ENCODE assay signal across 10 mouse cellular contexts in genomic region chr9:20842670-20843069, GRCm38 (mm10). TPM values are rescaled to one million over a fixed set of nuclear protein-coding genes. Genes with fewer than 3 reads are reported as not detected.
DNase-seq lines count a peak whose midpoint lies in the region; ATAC-seq and TF ChIP-seq lines count a peak whose summit lies in the region.
"Had no signal": no experiment of that assay in that cellular context is flagged by ENCODE, and none has a peak within 500 bp of the region (broad histone marks: within the 10 kb centered on the region; RNA-seq: fewer than 3 reads in every experiment).

No protein-coding gene starts in this region.

- DNase-seq in CD4-positive, CD25-positive, alpha-beta regulatory T cell, adult 2 months (ENCODE audit: low read depth, low spot score): peak; percentile 25
- peak; percentile 60 for DNase-seq in kidney, postnatal 0 days (ENCODE audit: low spot score)
- DNase-seq in kidney, adult 11 months: no peak
- peak; percentile 25 for DNase-seq in A20 (ENCODE audit: low read depth, low spot score)
- DNase-seq in embryo, embryonic 11.5 days (ENCODE audit: low read depth, low spot score): peak; percentile 7
- no peak for DNase-seq in spleen, postnatal 10 days (ENCODE audit: low spot score in 2 of 2)

- H3K4me2 ChIP-seq in kidney, postnatal 0 days (ENCODE audit: low read length): no peak overlapping the region
- H3K4me2 ChIP-seq: neural tube, embryonic 13.5 days had no signal

- no peak overlapping the region for H3K27ac ChIP-seq in kidney, postnatal 0 days
- H3K27ac ChIP-seq: neural tube, embryonic 13.5 days had no signal

- H3K4me1 ChIP-seq in kidney, postnatal 0 days (replicated peaks; ENCODE audit: insufficient read depth, low read length): no peaks in the 10 kb centered on the region
- H3K4me1 ChIP-seq: neural tube, embryonic 13.5 days had no signal

- no peak overlapping the region for H3K9ac ChIP-seq in kidney, postnatal 0 days (ENCODE audit: low read depth, low read length)
- H3K9ac ChIP-seq: neural tube, embryonic 13.5 days had no signal

- 23% methylated on average over 2 of the region's 2 CpGs for WGBS in kidney, postnatal 0 days

- no peaks in the 10 kb centered on the region for H3K9me3 ChIP-seq in kidney, postnatal 0 days (replicated peaks; ENCODE audit: low read length)
- H3K9me3 ChIP-seq: neural tube, embryonic 13.5 days had no signal

- no peaks in the 10 kb centered on the region for H3K36me3 ChIP-seq in kidney, postnatal 0 days (ENCODE audit: insufficient read depth, low read length)
- H3K36me3 ChIP-seq: neural tube, embryonic 13.5 days had no signal

- no peaks in the 10 kb centered on the region for H3K27me3 ChIP-seq in kidney, postnatal 0 days (ENCODE audit: insufficient read depth, low read length)
- H3K27me3 ChIP-seq: neural tube, embryonic 13.5 days had no signal

- no peak for ATAC-seq in CD4-positive, CD25-positive, alpha-beta regulatory T cell, adult 4 months
- peak; percentile 59; the same call in 1 of the 2 replicates for ATAC-seq in kidney, postnatal 0 days (replicated peaks; ENCODE audit: low FRiP score, low read depth)
- ATAC-seq in megakaryocyte, adult 5-6 weeks (ENCODE audit: poor library complexity, severe bottlenecking): no peak

- TF ChIP-seq CTCF in kidney, postnatal 0 days (IDR thresholded peaks at IDR 0.05; ENCODE audit: low read depth): peak; percentile 68

- H3K4me3 ChIP-seq in kidney, postnatal 0 days (replicated peaks; ENCODE audit: low read depth, low read length): no peak overlapping the region
- H3K4me3 ChIP-seq: neural tube, embryonic 13.5 days had no signal

RNA-seq across cellular contexts. Expression of gene Rdh8, which starts 24.4 kb away (rescaled TPM):
- not detected for polyA plus RNA-seq in CD4-positive, CD25-positive, alpha-beta regulatory T cell, adult 4 months (2017; shearing (Covaris generic))
- not detected in 2 replicates for polyA plus RNA-seq in kidney, postnatal 0 days (2015; fragmentation: Nextera tagmentation; extraction: Ambion mirVana)
- total RNA-seq in megakaryocyte, adult 5-6 weeks (2015): not detected in 2 replicates
- total RNA-seq in megakaryocyte, adult 5-6 weeks (2017): not detected in 2 replicates
- polyA plus RNA-seq: embryonic facial prominence, embryonic 14.5 days; neural tube, embryonic 13.5 days had no signal

RNA-seq across cellular contexts. Expression of gene A230050P20Rik, which starts 25.8 kb away (rescaled TPM):
- 10 to 100 TPM; 13.8 to 24.3 TPM for polyA plus RNA-seq in CD4-positive, CD25-positive, alpha-beta regulatory T cell, adult 4 months (2017; shearing (Covaris generic))
- 7.6 and 11.5 TPM in 2 replicates for polyA plus RNA-seq in kidney, postnatal 0 days (2015; fragmentation: Nextera tagmentation; extraction: Ambion mirVana)
- 1.5 and 2.3 TPM in 2 replicates for total RNA-seq in megakaryocyte, adult 5-6 weeks (2015)
- total RNA-seq in megakaryocyte, adult 5-6 weeks (2017): 1.4 and 2.6 TPM in 2 replicates

RNA-seq across cellular contexts. Expression of gene Col5a3, which starts 27.8 kb away (rescaled TPM):
- polyA plus RNA-seq in CD4-positive, CD25-positive, alpha-beta regulatory T cell, adult 4 months (2017; shearing (Covaris generic)): not detected
- 0.82 and 1.2 TPM in 2 replicates for polyA plus RNA-seq in kidney, postnatal 0 days (2015; fragmentation: Nextera tagmentation; extraction: Ambion mirVana)
- 0.04 TPM in 1 of 2 replicates, not detected in the other for total RNA-seq in megakaryocyte, adult 5-6 weeks (2015)
- 0.11 TPM in 1 of 2 replicates, not detected in the other for total RNA-seq in megakaryocyte, adult 5-6 weeks (2017)

RNA-seq across cellular contexts. Expression of gene Angptl6, which starts 36.9 kb away (rescaled TPM):
- 1 to 10 TPM in 1 of 2 experiments, under 1 TPM in 1; 0.43 to 1.1 TPM for polyA plus RNA-seq in CD4-positive, CD25-positive, alpha-beta regulatory T cell, adult 4 months (2017; shearing (Covaris generic))
- polyA plus RNA-seq in kidney, postnatal 0 days (2015; fragmentation: Nextera tagmentation; extraction: Ambion mirVana): 2.5 and 2.6 TPM in 2 replicates
- 0.62 and 1.3 TPM in 2 replicates for total RNA-seq in megakaryocyte, adult 5-6 weeks (2015)
- total RNA-seq in megakaryocyte, adult 5-6 weeks (2017): 0.11 and 0.57 TPM in 2 replicates

RNA-seq across cellular contexts. Expression of gene Ppan, which starts 45.3 kb away (rescaled TPM):
- 10 to 100 TPM; 24.1 to 36.4 TPM for polyA plus RNA-seq in CD4-positive, CD25-positive, alpha-beta regulatory T cell, adult 4 months (2017; shearing (Covaris generic))
- 56.3 and 57.9 TPM in 2 replicates for polyA plus RNA-seq in kidney, postnatal 0 days (2015; fragmentation: Nextera tagmentation; extraction: Ambion mirVana)
- 5.7 and 7.8 TPM in 2 replicates for total RNA-seq in megakaryocyte, adult 5-6 weeks (2015)
- total RNA-seq in megakaryocyte, adult 5-6 weeks (2017): 27.5 and 32.2 TPM in 2 replicates

Comparison
In these comparisons a context has a peak if more than half of its experiments do, and no peak if none do; other contexts are left out.
1. DNase-seq: peak in CD4-positive, CD25-positive, alpha-beta regulatory T cell, adult 2 months (single experiment), kidney, postnatal 0 days (single experiment), A20 (single experiment) and embryo, embryonic 11.5 days (single experiment); none in kidney, adult 11 months (single experiment) and spleen, postnatal 10 days (0 of 2).